Mouse (Mus musculus) hindbrain, embryonic 10.5 days (tissue): ENCODE measurements around the gene Atp1a4. TPM values are rescaled to one million over a fixed set of nuclear protein-coding genes. Genes with fewer than 3 reads are reported as not detected.
A peak's percentile ranks its signal among the peaks of the same experiment; 100 is the strongest.

Experiments used
- DNase-seq: peaks from one replicate; pipeline ENCODE4 v3.0.0-alpha.2; 2017; ENCODE audit warnings: low spot score
- H3K27ac ChIP-seq: fragments of 300-500 bp; sonication (generic); 2 replicates; pipeline ENCODE4 v1.5.1; 2016; ENCODE audit warnings: mild to moderate bottlenecking, moderate library complexity
- H3K27me3 ChIP-seq: fragments of 300-500 bp; sonication (generic); 2 replicates; pipeline ENCODE4 v1.6.1; 2016; ENCODE audit warnings: mild to moderate bottlenecking; ENCODE audit not compliant: poor library complexity, insufficient read depth, severe bottlenecking
- H3K36me3 ChIP-seq: fragments of 300-500 bp; sonication (generic); 2 replicates; pipeline ENCODE4 v1.6.1; 2016; ENCODE audit warnings: mild to moderate bottlenecking, moderate library complexity
- H3K4me1 ChIP-seq: fragments of 300-500 bp; sonication (generic); replicated peaks from 2 replicates; pipeline ENCODE4 v1.6.1; 2016; ENCODE audit warnings: mild to moderate bottlenecking
- H3K4me3 ChIP-seq: fragments of 300-500 bp; sonication (generic); 2 replicates; pipeline ENCODE4 v1.5.1; 2016; ENCODE audit warnings: mild to moderate bottlenecking, moderate library complexity
- H3K9me3 ChIP-seq: fragments of 300-500 bp; sonication (generic); 2 replicates; pipeline ENCODE4 v1.6.1; 2016; ENCODE audit warnings: mild to moderate bottlenecking, moderate library complexity
- WGBS: fragments of 180-500 bp; shearing (Covaris S2); methylation state at CpG from one replicate; pipeline ENCODE4 v1.1.7; 2016; 5-methylcytosine and 5-hydroxymethylcytosine counted together
- polyA plus RNA-seq: library from polyadenylated mRNA; unstranded; fragments of >200 nt; fragmentation: Nextera tagmentation; extraction: Ambion mirVana; gene quantifications from 2 replicates; pipeline ENCODE4 v1.2.1, GENCODE M21; 2016

Gene Atp1a4
- polyA plus RNA-seq, 1 experiment from 2014 or later: not detected

DNA sequence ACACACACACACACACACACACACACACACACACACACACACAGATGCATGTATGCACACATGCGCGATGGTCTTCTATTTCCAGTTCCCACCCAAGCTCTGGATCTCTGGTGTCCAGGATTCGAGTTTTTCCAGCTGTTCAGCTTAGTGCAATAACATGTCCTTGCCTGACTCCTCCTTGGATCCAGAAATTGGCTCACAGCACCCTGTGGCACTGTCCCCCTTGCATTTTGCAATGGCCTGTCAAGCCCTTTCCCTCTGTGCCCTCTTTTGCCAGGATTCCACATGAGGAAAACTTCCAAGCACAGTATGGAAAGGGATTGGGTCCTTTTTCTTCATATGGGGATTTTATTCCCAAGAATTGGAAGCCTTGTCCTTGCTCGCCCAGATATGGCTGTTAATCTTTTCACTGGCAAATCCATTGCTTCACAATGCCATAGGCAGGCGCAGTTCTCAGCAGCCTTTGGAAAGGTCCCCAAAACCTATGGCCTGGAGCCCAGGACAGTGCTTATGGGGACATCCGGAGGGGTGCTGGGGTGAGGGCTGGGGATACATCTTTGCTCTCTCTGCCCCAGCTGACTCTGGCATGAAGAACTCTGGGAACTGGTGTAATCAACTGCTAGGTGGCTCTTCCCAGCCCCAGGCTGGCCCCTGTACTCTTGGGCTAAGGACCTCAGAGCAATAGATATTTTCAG lies 38.7 kb upstream of the Atp1a4 start:
- peak overlapping the region; percentile 34; the same call in 1 of the 2 replicates for H3K4me3 ChIP-seq
- peaks cover 37% of the 10 kb centered on the region for H3K27me3 ChIP-seq
- peaks cover 67% of the 10 kb centered on the region for H3K4me1 ChIP-seq
- H3K27ac ChIP-seq: peak overlapping the region; percentile 79
- no peaks in the 10 kb centered on the region for H3K9me3 ChIP-seq
- DNase-seq: no peak
- WGBS: 80% methylated on average over 6 of the region's 6 CpGs
- no peaks in the 10 kb centered on the region for H3K36me3 ChIP-seq

DNA sequence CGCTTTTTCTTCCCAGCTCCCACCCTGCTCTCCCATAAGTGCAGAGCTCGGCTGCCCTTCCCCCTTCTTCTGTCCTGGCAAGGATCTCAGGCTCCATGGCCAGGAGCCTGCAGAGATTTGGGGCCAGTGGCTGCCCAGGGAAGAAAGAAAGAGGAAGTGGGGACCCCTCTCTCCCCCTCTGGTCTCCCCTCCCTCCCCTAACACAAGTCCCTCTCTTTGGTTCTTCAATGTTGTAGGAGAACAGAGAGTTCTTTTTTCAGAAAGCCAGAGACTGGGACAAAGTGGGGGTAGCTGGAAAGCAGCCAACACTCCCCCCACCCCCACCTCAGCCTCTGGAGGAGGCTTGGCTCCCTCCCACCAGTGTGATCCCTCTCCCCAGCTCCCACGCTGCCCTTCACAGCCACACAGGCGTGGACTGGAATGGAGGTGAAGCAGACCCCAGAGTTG lies 37.6 kb upstream of the Atp1a4 start:
- H3K27ac ChIP-seq: peak overlapping the region; percentile 69; the same call in 1 of the 2 replicates
- no peak for DNase-seq
- WGBS: 62% methylated on average over 4 of the region's 4 CpGs
- no peaks in the 10 kb centered on the region for H3K36me3 ChIP-seq
- peaks cover 33% of the 10 kb centered on the region for H3K27me3 ChIP-seq
- no peak overlapping the region for H3K4me3 ChIP-seq
- peaks cover 55% of the 10 kb centered on the region for H3K4me1 ChIP-seq
- no peaks in the 10 kb centered on the region for H3K9me3 ChIP-seq

DNA sequence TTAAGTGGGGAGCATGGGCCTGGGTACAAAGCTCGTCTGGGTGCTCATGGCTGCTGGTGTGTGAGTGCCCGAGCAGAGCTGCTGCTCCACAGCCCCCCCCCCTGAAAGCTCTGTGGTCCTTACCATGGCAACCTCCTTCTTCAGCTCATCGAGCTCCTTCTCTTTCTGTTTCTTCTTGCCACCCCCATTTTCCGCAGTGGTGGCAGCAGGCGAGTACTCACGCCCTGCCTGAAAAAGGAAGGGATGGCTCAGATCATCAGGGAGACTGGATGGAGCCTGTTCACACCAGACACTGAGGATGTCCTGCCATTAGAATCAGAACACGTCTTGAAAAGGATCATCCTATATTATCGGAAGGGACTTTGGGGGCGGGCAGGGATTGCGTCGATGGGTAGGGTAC lies 35.2 kb upstream of the Atp1a4 start:
- peaks cover 14% of the 10 kb centered on the region for H3K27me3 ChIP-seq
- peaks cover 36% of the 10 kb centered on the region for H3K4me1 ChIP-seq
- H3K36me3 ChIP-seq: no peaks in the 10 kb centered on the region
- no peak overlapping the region for H3K4me3 ChIP-seq
- WGBS: 87% methylated on average over 11 of the region's 11 CpGs
- DNase-seq: no peak
- H3K27ac ChIP-seq: no peak overlapping the region
- no peaks in the 10 kb centered on the region for H3K9me3 ChIP-seq

DNA sequence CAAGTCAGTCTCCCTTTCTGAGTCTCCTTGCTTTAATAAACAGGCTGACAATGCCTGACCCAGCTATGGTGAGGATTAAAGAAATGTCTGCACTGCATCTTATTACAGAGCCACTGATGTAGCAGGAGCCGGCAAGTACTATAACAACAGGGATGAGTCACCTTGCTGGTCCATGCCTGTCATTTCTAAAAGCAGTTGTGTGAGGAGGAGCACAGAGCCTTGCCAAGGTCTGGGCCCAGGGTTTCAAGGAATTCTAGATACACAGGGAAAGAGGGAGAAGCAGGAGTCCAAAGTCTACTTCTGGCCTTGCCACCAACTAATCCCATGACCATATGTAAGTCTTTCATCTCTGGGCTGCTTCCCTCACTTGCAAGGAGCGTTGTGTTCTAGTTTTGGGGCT lies 34.7 kb upstream of the Atp1a4 start:
- WGBS: 89% methylated on average over 2 of the region's 2 CpGs

DNA sequence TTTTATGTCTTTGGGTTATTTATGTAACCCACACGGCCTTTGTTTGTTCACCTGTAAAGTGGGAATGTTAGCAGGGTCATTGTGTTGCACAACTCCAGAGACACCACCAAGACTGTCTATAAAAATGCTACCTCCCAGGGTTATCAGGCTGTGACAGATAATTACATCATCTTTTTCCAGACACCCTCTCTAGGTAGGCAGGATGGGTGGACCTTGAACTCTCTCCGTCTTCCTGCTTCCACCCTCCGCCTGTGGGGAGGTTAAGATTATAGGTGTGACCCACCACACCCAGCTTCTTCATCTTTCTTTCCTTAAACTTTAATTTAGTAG lies 31.4 kb upstream of the Atp1a4 start:
- 92% methylated on average over 3 of the region's 3 CpGs for WGBS

More for the DNA sequence above, 34.7 kb upstream of the Atp1a4 start:
- peaks cover 30% of the 10 kb centered on the region for H3K4me1 ChIP-seq
- peaks cover 11% of the 10 kb centered on the region for H3K27me3 ChIP-seq
- DNase-seq: no peak
- H3K27ac ChIP-seq: no peak overlapping the region
- H3K4me3 ChIP-seq: no peak overlapping the region
- H3K36me3 ChIP-seq: no peaks in the 10 kb centered on the region
- H3K9me3 ChIP-seq: no peaks in the 10 kb centered on the region

DNA sequence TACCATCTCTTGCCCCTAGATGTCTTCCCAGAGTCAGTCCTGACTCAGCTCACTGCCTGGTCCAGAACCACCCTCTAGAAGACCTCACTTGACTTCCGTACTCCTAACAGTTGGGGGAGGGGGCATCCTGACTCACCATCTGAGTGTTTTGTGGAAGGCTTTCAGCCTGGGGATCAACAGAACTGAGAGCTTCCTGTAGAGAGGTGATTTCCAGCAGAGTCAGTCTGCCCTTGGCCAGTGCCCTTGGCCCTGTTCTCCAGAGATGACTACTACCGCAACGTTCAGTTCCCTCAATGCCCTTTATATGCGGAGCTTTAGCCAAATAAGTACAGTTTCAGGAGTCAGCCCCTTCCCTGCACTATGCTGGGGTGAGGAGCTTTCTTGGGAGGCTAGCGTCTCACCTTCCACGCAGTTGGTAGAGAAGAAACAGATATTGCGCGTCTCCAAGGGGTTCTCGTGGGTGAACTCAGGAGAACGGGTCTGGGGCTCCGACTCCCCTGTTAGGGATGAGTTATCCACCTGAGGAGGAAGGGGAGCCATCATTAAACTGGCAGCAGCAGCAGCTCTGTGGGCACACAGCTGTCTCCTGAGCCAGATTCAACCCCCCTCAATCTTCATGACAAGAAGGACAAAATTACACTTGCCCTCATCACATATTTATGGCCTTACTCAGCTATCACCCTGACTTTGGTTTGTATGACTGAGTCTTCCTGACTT lies 30.8 kb upstream of the Atp1a4 start:
- peaks cover 11% of the 10 kb centered on the region for H3K4me1 ChIP-seq
- no peaks in the 10 kb centered on the region for H3K9me3 ChIP-seq
- H3K27me3 ChIP-seq: no peaks in the 10 kb centered on the region
- no peaks in the 10 kb centered on the region for H3K36me3 ChIP-seq
- no peak overlapping the region for H3K4me3 ChIP-seq
- DNase-seq: no peak
- no peak overlapping the region for H3K27ac ChIP-seq
- 92% methylated on average over 11 of the region's 11 CpGs for WGBS

More for the DNA sequence above, 31.4 kb upstream of the Atp1a4 start:
- H3K36me3 ChIP-seq: no peaks in the 10 kb centered on the region
- peaks cover 14% of the 10 kb centered on the region for H3K4me1 ChIP-seq
- no peak overlapping the region for H3K4me3 ChIP-seq
- no peak overlapping the region for H3K27ac ChIP-seq
- no peaks in the 10 kb centered on the region for H3K27me3 ChIP-seq
- no peak for DNase-seq
- no peaks in the 10 kb centered on the region for H3K9me3 ChIP-seq

DNA sequence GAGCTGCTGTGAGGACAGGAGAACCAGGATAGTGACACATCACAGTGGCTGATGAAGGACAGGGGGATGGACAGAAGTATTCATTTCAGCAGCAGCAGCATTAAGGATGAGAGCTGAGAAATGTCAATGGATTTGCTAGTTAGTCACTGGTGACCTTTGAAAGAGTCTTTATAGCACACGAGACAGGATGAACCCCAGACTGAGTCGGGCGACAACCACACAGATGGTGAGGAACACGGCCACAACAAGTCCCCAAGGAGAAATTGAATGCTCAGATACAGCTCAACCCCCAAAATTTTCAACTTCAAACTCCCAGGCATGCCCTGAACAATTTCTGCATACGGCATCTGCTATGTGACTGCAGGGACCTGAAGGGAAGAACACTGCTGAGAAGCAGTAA lies 28.5 kb upstream of the Atp1a4 start:
- Histone ChIP-seq H3K4me3 (no peak overlapping the region), H3K27ac (no peak overlapping the region), H3K9me3 (no peaks in the 10 kb centered on the region), H3K36me3 (no peaks in the 10 kb centered on the region), H3K27me3 (no peaks in the 10 kb centered on the region), H3K4me1 (peaks cover 9% of the 10 kb centered on the region)
- 91% methylated on average over 5 of the region's 5 CpGs for WGBS
- no peak for DNase-seq

DNA sequence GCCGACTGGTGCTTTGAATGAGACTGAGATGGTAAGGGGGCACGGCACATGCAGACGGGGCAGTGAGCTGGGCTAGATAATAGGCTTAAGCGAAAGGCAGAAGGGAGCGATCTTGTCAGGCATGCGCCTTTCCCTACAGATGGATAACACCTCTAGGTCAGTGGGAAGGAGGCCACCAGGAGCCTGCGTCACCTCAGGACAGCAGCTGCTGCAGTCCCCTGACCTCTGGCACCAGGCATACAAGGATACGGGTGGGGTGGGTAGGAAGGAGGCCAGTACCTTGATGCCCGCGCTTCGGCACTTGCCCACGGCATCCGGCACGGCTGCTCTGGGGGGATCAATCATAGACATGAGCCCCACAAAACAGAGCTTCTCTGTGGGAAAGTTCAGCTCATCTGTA lies 26.0 kb upstream of the Atp1a4 start:
- Histone ChIP-seq H3K4me3 (no peak overlapping the region), H3K27ac (no peak overlapping the region), H3K36me3 (no peaks in the 10 kb centered on the region), H3K27me3 (no peaks in the 10 kb centered on the region), H3K9me3 (no peaks in the 10 kb centered on the region), H3K4me1 (peaks cover 9% of the 10 kb centered on the region)
- no peak for DNase-seq
- WGBS: 90% methylated on average over 14 of the region's 14 CpGs

DNA sequence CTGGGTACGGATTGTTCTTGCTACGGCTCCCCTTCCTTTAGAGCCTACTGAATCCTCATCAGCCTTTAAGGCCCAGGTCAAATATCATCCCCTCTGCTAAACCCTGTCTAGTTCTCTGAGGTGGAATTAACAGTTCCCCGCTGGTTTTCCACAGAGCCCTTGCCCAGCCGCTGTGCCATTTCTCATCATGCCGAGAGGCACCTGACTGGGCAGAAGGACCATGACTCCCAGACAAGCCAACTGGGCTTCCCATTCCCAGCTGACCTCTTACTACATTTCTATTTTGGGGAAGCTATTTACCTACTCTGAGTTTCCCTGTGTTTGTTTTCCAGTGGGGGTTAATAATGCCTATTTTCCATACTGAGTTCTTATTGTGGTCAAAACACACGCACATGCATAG lies 24.9 kb upstream of the Atp1a4 start:
- no peaks in the 10 kb centered on the region for H3K9me3 ChIP-seq
- H3K36me3 ChIP-seq: no peaks in the 10 kb centered on the region
- H3K4me3 ChIP-seq: no peak overlapping the region
- H3K4me1 ChIP-seq: peaks cover 9% of the 10 kb centered on the region
- no peaks in the 10 kb centered on the region for H3K27me3 ChIP-seq
- no peak for DNase-seq
- WGBS: 92% methylated on average over 6 of the region's 6 CpGs
- H3K27ac ChIP-seq: no peak overlapping the region

DNA sequence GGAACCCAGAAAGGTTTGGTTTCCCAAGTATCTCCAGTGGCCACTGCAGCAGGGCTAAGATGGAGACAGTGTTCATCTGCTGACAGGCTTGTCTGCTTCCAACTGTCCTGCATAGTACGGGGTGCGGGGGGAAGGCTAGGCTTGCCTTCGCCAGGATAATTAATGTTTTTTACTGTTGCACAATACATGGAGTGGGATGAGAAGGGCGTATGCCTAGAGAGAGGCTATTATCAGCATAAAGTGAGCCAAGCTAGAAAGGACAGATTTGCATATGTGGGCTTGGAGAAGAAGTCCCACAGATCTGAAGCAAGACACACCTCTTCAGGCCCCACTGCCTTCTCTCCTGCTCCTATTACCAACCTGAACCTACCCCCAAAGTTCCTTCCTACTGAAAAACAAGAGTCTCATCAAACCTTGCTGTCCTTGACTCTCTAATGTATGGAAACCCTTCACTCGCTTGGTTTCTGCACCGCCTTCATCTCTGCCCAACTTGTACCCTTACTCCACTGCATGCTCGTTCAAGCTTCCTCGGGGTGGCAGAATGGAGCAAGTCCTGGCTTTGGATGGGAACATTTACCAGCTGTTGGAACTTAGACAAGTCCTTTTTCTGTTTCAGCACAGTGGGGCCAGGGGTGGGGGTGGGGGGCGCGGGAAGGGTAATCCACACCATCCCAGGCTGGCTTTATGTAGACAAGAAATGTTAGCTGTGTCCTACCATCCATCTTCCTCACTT lies 23.5 kb upstream of the Atp1a4 start:
- DNase-seq: no peak
- WGBS: 88% methylated on average over 10 of the region's 10 CpGs
- no peaks in the 10 kb centered on the region for H3K36me3 ChIP-seq
- H3K4me1 ChIP-seq: peaks cover 9% of the 10 kb centered on the region
- H3K27ac ChIP-seq: no peak overlapping the region
- H3K27me3 ChIP-seq: no peaks in the 10 kb centered on the region
- H3K4me3 ChIP-seq: no peak overlapping the region
- no peaks in the 10 kb centered on the region for H3K9me3 ChIP-seq

DNA sequence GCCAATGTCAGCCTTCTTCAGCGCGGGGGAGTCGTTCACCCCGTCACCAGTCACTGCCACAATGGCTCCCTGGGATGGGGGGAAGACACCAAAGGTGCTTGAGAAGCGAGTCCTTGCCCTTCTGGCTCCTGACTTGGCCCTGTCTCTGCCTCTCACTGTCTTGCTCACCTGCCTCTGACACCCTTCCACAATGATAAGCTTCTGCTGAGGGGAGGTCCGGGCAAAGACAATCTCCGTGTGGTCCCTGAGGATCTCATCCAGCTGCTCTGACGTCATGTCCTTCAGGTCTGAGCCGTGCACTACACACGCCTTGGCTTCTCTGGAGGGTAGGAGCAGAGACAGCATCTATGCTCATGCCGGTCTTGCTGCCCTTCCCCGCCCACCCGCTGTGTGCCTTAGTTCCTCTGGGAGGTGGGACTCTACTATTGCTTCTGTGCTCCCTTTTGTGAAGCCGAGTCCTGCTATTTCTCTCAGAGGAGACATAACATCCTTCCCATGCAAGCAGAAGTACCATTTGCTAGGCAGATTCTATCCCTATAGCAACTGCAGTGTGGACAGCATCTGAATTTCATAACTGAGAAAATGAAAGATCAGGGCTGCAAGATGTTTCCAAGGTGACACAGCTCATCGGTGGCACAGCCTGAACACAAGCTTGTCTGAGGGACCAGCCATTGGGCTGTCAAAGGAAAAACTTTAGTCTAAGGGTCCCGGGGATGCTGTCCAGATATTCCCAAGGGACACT lies 21.7 kb upstream of the Atp1a4 start:
- H3K4me3 ChIP-seq: no peak overlapping the region
- H3K27me3 ChIP-seq: no peaks in the 10 kb centered on the region
- H3K27ac ChIP-seq: peak overlapping the region; percentile 30; the same call in 1 of the 2 replicates
- no peaks in the 10 kb centered on the region for H3K36me3 ChIP-seq
- WGBS: 83% methylated on average over 16 of the region's 16 CpGs
- no peaks in the 10 kb centered on the region for H3K9me3 ChIP-seq
- no peaks in the 10 kb centered on the region; the same call in 1 of the 2 replicates for H3K4me1 ChIP-seq
- no peak for DNase-seq

DNA sequence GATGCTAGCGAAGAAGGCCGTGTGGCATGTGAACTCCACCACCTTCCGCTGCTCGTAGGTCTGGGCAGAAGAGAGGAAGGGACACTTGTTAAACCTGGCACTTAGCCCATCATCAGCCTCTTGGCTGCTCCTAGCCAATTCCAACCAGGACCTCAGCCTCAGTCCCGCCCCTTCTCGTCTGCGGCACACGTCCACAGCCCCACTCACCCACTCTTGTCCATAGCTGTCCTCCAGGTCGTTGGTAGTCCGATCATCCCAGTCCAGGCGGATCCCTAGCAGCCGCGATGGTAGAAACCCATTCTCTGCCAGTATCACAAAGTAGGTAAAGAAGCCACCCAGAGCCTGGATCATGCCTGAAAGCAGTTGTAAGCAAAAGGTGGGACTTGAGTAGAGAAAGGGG lies 20.1 kb upstream of the Atp1a4 start:
- Histone ChIP-seq H3K27me3 (no peaks in the 10 kb centered on the region), H3K4me1 (peaks cover 6% of the 10 kb centered on the region), H3K9me3 (no peaks in the 10 kb centered on the region), H3K27ac (no peak overlapping the region), H3K36me3 (no peaks in the 10 kb centered on the region), H3K4me3 (no peak overlapping the region)
- DNase-seq: no peak
- 94% methylated on average over 13 of the region's 13 CpGs for WGBS
